Mouse (Mus musculus) midbrain, embryonic 11.5 days (tissue): ENCODE measurements around the gene Ddx19a. TPM values are rescaled to one million over a fixed set of nuclear protein-coding genes. Genes with fewer than 3 reads are reported as not detected.
A peak's percentile ranks its signal among the peaks of the same experiment; 100 is the strongest.
"Not testable (repeated sequence)": the region's sequence is repeated elsewhere in the genome, so short reads cannot be mapped to it uniquely, and the experiment has no call there.

ENCODE experiments used
- ATAC-seq: fragments of 200-750 bp; cut with Nextera tagmentation; 2 replicates; pipeline ENCODE4 v1.8.0; 2017; ENCODE audit warnings: moderate TSS enrichment, moderate library complexity; ENCODE audit not compliant: low FRiP score
- DNase-seq: peaks from one replicate; pipeline ENCODE4 v3.0.0; 2015; ENCODE audit warnings: low spot score; ENCODE audit errors: missing footprints
- H3K27ac ChIP-seq: fragments of 300-500 bp; sonication (generic); 2 replicates; pipeline ENCODE4 v1.5.1; 2014; ENCODE audit warnings: low read depth, low read length
- H3K27me3 ChIP-seq: fragments of 300-500 bp; sonication (generic); 2 replicates; pipeline ENCODE4 v1.6.1; 2014; ENCODE audit warnings: mild to moderate bottlenecking, low read length, moderate library complexity, mixed read lengths; ENCODE audit not compliant: control insufficient read depth, insufficient read depth
- H3K36me3 ChIP-seq: fragments of 300-500 bp; sonication (generic); 2 replicates; pipeline ENCODE4 v1.6.1; 2014; ENCODE audit warnings: mild to moderate bottlenecking, low read length, moderate library complexity, mixed read lengths; ENCODE audit not compliant: control insufficient read depth, insufficient read depth
- H3K4me1 ChIP-seq: fragments of 300-500 bp; sonication (generic); 2 replicates; pipeline ENCODE4 v1.6.1; 2014; ENCODE audit warnings: low read length; ENCODE audit not compliant: control insufficient read depth, insufficient read depth
- H3K4me2 ChIP-seq: fragments of 300-500 bp; sonication (generic); 2 replicates; pipeline ENCODE4 v1.6.1; 2014; ENCODE audit warnings: mild to moderate bottlenecking, moderate library complexity
- H3K4me3 ChIP-seq: fragments of 300-500 bp; sonication (generic); 2 replicates; pipeline ENCODE4 v1.5.1; 2014; ENCODE audit warnings: low read depth, low read length
- H3K9ac ChIP-seq: fragments of 300-500 bp; sonication (generic); 2 replicates; pipeline ENCODE4 v1.6.1; 2014; ENCODE audit warnings: low read length
- H3K9me3 ChIP-seq: fragments of 300-500 bp; sonication (generic); 2 replicates; pipeline ENCODE4 v1.6.1; 2016; ENCODE audit warnings: low read length; ENCODE audit not compliant: control insufficient read depth
- WGBS: fragments of 180-500 bp; shearing (Covaris S2); extraction: QIAGEN DNeasy Blood & Tissue Kit; methylation state at CpG from one replicate; pipeline ENCODE4 v1.1.7; 2014; 5-methylcytosine and 5-hydroxymethylcytosine counted together
- polyA plus RNA-seq: library from polyadenylated mRNA; unstranded; fragments of >200 nt; fragmentation: Nextera tagmentation; extraction: Ambion mirVana; gene quantifications from 2 replicates; pipeline ENCODE4 v1.2.1, GENCODE M21; 2014

Gene Ddx19a
- polyA plus RNA-seq, 1 experiment from 2014 or later: 32.8 TPM

DNA sequence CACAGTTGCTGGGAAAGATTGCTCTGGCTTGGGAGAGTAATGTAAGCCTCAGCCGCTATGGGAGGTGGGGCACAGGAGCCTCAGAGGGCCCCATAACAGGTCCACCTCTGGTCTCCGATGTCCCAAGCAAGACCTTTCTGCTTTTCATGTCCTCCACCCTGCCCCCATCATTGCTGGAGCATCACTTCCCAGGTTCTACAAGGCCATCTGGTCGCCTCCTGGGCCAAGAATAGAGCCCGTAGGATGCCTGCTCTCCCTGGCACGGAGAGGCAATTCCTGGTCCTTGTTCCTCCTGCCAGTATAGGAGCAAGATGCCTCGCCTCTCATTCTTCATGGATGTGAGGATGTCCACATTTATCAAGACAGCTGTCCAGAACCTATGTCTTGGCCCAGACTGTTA is 37.7 kb downstream of the Ddx19a start:
- H3K9ac ChIP-seq: no peak overlapping the region
- peaks cover 5% of the 10 kb centered on the region; the same call in 1 of the 2 replicates for H3K36me3 ChIP-seq
- no peaks in the 10 kb centered on the region for H3K9me3 ChIP-seq
- WGBS: 89% methylated on average over 6 of the region's 6 CpGs
- no peaks in the 10 kb centered on the region for H3K4me1 ChIP-seq
- H3K27me3 ChIP-seq: no peaks in the 10 kb centered on the region
- DNase-seq: no peak
- H3K4me3 ChIP-seq: no peak overlapping the region
- no peak overlapping the region for H3K27ac ChIP-seq
- no peak overlapping the region for H3K4me2 ChIP-seq
- no peak for ATAC-seq

DNA sequence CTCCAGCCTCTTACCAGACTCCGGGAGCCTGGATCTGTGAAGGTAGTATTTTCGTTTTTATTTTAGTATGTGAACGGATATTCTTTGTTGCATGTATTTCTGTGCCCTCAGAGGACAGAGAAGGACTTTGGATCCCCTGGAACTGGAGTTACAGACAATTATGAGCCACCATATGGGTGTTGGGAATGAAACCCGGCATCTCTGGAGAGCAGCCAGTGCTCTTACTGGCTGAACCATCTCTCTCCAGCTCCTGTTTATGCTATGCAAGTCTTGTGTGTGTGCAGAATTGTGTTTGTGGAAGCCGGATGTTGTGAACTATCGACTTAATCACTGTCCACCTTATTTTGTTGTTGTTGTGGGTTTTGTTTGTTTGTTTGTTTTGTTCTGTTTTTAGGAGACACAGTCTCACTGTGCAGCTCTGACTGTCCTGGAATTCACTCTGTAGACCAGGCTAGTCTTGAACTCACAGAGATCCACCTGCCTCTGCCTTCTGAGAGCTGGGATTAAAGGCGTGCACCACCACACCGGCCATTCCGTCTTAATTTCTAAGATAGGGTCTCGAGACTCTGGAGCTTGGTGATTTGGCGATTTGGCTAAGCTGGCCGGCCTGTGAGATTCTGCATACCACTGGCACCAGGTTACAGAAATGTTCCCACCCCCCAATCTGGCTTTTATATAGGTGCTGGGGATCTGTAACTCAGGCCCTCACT is 38.4 kb downstream of the Ddx19a start:
- Histone ChIP-seq H3K9me3 (no peaks in the 10 kb centered on the region), H3K27ac (no peak overlapping the region), H3K4me1 (no peaks in the 10 kb centered on the region), H3K36me3 (peaks cover 5% of the 10 kb centered on the region; the same call in 1 of the 2 replicates), H3K9ac (no peak overlapping the region), H3K4me2 (no peak overlapping the region), H3K4me3 (no peak overlapping the region), H3K27me3 (no peaks in the 10 kb centered on the region)
- DNase-seq (no peak), ATAC-seq (no peak)
- WGBS: 94% methylated on average over 12 of the region's 12 CpGs

DNA sequence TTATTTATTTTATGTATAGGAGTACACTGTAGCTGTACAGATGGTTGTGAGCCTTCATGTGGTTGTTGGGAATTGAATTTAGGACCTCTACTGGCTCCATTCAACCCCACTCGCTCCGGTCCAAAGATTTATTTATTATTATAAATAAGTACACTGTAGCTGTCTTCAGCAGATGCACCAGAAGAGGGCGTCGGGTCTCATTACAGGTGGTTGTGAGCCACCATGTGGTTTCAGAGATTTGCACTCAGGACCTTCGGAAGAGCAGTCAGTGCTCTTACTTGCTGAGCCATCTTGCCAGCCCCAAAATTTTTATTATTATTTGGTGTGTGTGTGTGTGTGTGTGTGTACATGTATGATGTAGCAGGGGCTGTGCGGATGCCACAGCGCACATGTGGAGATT is 39.0 kb downstream of the Ddx19a start:
- DNase-seq, H3K4me3 ChIP-seq, H3K27ac ChIP-seq, H3K9me3 ChIP-seq, ATAC-seq, H3K4me1 ChIP-seq, H3K9ac ChIP-seq, H3K4me2 ChIP-seq, H3K36me3 ChIP-seq, H3K27me3 ChIP-seq: not testable (repeated sequence)
- WGBS: 91% methylated on average over 7 of the region's 7 CpGs

DNA sequence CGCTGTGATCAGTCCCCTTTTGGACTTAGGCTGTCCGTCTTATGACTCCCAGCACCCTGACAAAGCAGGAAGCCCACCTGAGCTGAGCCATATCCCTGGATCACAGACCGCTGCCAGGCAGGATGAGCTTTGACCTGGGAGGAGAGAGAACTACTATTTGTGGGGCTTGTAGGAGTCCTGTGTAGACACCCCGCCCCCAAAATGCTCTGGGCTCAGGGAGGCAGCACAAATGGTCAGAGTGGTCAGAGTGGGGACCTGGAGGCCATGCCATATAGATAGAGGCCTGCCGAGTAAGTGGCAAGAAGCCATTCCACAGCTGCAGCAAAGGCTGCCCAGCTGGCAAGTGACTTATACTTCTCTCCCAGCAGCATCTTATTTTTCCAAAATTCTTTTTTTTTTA is 39.5 kb downstream of the Ddx19a start:
- H3K4me2 ChIP-seq: no peak overlapping the region
- 93% methylated on average over 5 of the region's 5 CpGs for WGBS
- no peaks in the 10 kb centered on the region for H3K27me3 ChIP-seq
- H3K27ac ChIP-seq: no peak overlapping the region
- H3K4me1 ChIP-seq: no peaks in the 10 kb centered on the region
- no peak for ATAC-seq
- H3K36me3 ChIP-seq: peaks cover 5% of the 10 kb centered on the region; the same call in 1 of the 2 replicates
- H3K9me3 ChIP-seq: no peaks in the 10 kb centered on the region
- H3K4me3 ChIP-seq: no peak overlapping the region
- H3K9ac ChIP-seq: no peak overlapping the region
- no peak for DNase-seq

DNA sequence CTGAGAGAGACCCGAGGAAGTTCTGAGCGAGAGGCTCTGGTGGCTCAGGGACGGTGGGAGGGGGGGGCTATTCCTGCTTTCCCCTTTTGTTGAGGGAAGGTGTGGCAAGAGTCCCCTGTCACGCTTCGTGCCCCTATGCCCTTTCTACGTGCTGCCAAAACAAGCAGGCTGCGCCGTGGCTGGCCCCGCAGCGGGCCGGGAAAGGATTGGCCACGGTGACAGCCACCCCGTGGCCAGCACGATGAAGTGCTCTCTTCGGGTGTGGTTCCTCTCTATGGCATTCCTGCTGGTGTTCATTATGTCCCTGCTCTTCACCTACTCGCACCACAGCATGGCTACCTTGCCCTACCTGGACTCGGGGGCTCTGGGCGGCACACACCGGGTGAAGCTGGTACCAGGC is 40.1 kb downstream of the Ddx19a start:
- H3K9ac ChIP-seq: no peak overlapping the region
- H3K4me2 ChIP-seq: no peak overlapping the region
- no peak for DNase-seq
- no peaks in the 10 kb centered on the region for H3K4me1 ChIP-seq
- no peak overlapping the region for H3K27ac ChIP-seq
- no peaks in the 10 kb centered on the region for H3K9me3 ChIP-seq
- H3K4me3 ChIP-seq: no peak overlapping the region
- H3K36me3 ChIP-seq: peaks cover 5% of the 10 kb centered on the region; the same call in 1 of the 2 replicates
- no peak for ATAC-seq
- 93% methylated on average over 19 of the region's 19 CpGs for WGBS
- H3K27me3 ChIP-seq: no peaks in the 10 kb centered on the region

DNA sequence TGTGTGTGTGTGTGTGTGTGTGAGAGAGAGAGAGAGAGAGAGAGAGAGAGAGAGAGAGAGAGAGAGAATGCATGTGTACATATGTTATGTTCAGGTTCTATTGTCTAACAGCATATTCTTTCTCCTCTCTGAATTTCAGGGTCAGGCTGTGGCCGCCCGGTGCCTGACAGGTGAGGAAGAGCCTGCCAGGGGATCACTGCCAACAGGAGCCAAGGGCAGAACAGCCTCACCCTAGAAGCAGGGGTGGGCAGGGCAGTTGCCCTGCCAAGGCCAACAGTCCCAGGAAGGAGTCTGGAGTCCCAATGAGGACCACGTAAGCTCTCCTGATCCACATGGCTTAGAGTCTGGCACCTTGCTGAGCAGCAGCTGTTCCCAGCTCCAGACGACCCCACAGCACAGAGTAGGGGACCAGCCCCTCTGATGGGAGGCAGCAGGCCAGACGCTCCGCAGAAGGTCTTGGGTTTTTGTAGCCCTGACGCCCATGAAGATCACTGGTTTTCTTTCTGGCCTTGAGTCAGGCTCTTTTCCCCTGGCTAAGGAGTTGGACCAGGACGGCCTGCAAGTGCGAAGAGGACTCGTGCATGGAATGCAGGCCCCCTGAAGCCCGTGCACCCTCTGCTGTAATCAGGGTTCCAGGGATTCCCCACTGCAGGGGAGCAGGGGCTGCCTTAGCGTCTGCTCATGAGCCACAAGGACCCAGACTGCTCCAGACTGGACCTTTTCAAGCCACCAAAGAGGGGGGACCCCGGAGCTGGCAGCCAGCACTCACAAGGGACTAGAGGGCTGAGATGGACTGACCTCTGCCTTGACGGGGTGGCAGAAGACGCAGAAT is 40.8 kb downstream of the Ddx19a start:
- WGBS: 88% methylated on average over 15 of the region's 15 CpGs
- Histone ChIP-seq H3K36me3 (peaks cover 5% of the 10 kb centered on the region; the same call in 1 of the 2 replicates), H3K4me1 (no peaks in the 10 kb centered on the region)

DNA sequence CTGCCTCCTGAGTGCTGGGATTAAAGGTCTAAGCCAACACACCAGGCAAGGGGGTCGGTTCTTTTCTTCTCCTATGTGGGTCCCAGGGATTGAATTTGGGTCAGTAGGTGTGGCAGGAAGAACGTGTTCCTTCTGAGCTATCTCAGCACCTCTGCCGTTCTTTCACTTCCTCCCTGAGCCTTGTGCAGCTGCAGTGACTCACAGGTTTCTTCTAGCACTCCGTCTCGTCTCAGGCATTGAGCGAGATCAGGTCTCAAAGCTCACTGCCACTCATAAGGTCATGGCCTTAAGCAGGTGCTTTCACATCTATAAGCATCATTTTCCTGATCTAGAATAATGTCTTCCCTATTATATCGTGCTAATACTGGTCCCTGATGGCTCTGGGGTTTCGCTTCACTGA is 42.8 kb downstream of the Ddx19a start:
- Histone ChIP-seq H3K4me2 (no peak overlapping the region), H3K36me3 (peaks cover 5% of the 10 kb centered on the region; the same call in 1 of the 2 replicates)
- WGBS: 84% methylated on average over 8 of the region's 8 CpGs

More for the DNA sequence above, 40.8 kb downstream of the Ddx19a start:
- no peaks in the 10 kb centered on the region for H3K27me3 ChIP-seq
- ATAC-seq (no peak), DNase-seq (no peak)
- H3K9ac ChIP-seq: no peak overlapping the region
- H3K4me3 ChIP-seq: no peak overlapping the region
- H3K9me3 ChIP-seq: no peaks in the 10 kb centered on the region
- no peak overlapping the region for H3K4me2 ChIP-seq
- no peak overlapping the region for H3K27ac ChIP-seq

DNA sequence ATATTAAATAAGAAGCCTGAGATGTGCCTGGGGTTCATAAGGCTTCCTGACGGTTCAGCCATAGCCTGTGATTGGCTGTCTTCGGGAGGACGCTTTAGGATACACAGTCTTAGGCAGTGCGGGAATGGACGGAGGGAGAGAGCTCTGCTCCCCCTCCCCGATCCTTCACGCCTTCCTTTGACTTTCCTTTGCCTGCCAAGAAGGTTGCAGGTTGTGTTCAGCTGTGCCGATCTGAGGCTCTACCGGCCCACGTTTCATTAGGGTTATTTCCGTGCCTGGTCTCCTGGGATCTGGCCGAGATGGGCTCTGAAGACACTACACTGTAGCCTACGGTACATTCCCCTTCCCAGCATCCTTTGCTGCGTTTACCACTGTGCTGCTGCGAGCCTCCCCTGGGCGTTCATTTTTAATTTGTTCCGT is 47.5 kb downstream of the Ddx19a start:
- no peak overlapping the region for H3K4me3 ChIP-seq
- no peak overlapping the region for H3K4me2 ChIP-seq
- H3K27ac ChIP-seq: no peak overlapping the region
- 84% methylated on average over 17 of the region's 17 CpGs for WGBS
- H3K9me3 ChIP-seq: no peaks in the 10 kb centered on the region
- no peaks in the 10 kb centered on the region for H3K4me1 ChIP-seq
- DNase-seq: no peak
- no peak overlapping the region for H3K9ac ChIP-seq
- H3K27me3 ChIP-seq: no peaks in the 10 kb centered on the region
- peak; percentile 42; the same call in 1 of the 2 replicates for ATAC-seq
- H3K36me3 ChIP-seq: no peaks in the 10 kb centered on the region

More for the DNA sequence above, 42.8 kb downstream of the Ddx19a start:
- Histone ChIP-seq H3K9ac (no peak overlapping the region), H3K4me1 (no peaks in the 10 kb centered on the region), H3K9me3 (no peaks in the 10 kb centered on the region), H3K4me3 (no peak overlapping the region), H3K27me3 (no peaks in the 10 kb centered on the region), H3K27ac (no peak overlapping the region)
- no peak for DNase-seq
- ATAC-seq: no peak

DNA sequence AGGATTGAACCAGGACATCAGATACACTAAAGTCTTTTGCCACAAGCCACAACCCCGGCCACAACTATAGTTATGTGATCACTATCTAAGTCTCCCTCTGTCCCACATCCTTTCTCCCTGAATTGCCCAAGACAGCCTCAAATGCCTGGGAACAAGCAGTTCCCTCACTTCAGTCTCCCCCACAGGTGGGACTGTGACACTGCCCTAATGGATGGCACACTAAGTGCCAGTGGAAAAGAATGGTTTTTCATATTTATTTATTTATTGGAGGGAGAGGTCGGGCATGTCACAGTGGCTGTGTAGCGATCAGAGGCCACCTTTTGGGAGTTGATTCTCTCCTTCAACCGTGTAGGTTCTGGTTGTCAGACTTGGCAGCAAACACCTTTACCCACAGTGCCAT is 51.9 kb downstream of the Ddx19a start:
- H3K9ac ChIP-seq: no peak overlapping the region
- no peak for DNase-seq
- H3K27ac ChIP-seq: no peak overlapping the region
- no peaks in the 10 kb centered on the region for H3K4me1 ChIP-seq
- ATAC-seq: no peak
- no peaks in the 10 kb centered on the region for H3K36me3 ChIP-seq
- 80% methylated on average over 4 of the region's 4 CpGs for WGBS
- H3K4me3 ChIP-seq: no peak overlapping the region
- H3K4me2 ChIP-seq: no peak overlapping the region
- no peaks in the 10 kb centered on the region for H3K27me3 ChIP-seq
- no peaks in the 10 kb centered on the region for H3K9me3 ChIP-seq
